Mouse (Mus musculus) MEL (cell line): ENCODE results near the gene Mrps27.

Experiments
- CHD1 ChIP-seq: IDR thresholded peaks from 2 replicates; pipeline ENCODE4 v1.6.1; 2012; ENCODE audit warnings: low read depth, mild to moderate bottlenecking, inconsistent platforms, low read length, improper control_type of control experiment
- CTCF ChIP-seq, 3 experiments: IDR thresholded peaks in 2 of 3; conservative IDR thresholded peaks in 1 of 3; 2 replicates each; pipeline ENCODE4 v1.5.1; 2011 to 2012; ENCODE audit warnings: low read length in 3 of 3, low read depth in 2 of 3, mild to moderate bottlenecking in 2 of 3, improper control_type of control experiment in 1 of 3, inconsistent platforms in 1 of 3, mixed read lengths in 1 of 3, moderate library complexity in 1 of 3; ENCODE audit not compliant: control insufficient read depth in 1 of 3, insufficient read depth in 1 of 3, poor library complexity in 1 of 3, severe bottlenecking in 1 of 3
- E2F4 ChIP-seq: IDR thresholded peaks from 2 replicates; pipeline ENCODE4 v1.6.1; 2011; ENCODE audit warnings: low read depth, low read length, improper control_type of control experiment, borderline replicate concordance
- EP300 ChIP-seq, 2 experiments: IDR thresholded peaks; 2 replicates each; pipeline ENCODE4 v1.6.1; 2011; ENCODE audit warnings: improper control_type of control experiment in 2 of 2, low read length in 2 of 2, low read depth in 1 of 2, mild to moderate bottlenecking in 1 of 2
- USF2 ChIP-seq, 2 experiments: IDR thresholded peaks; 2 replicates each; pipeline ENCODE4 v1.6.1; 2011 to 2012; ENCODE audit warnings: improper control_type of control experiment in 2 of 2, low read length in 2 of 2, borderline replicate concordance in 1 of 2, inconsistent platforms in 1 of 2, low read depth in 1 of 2, mild to moderate bottlenecking in 1 of 2; ENCODE audit not compliant: insufficient read depth in 1 of 2

DNA sequence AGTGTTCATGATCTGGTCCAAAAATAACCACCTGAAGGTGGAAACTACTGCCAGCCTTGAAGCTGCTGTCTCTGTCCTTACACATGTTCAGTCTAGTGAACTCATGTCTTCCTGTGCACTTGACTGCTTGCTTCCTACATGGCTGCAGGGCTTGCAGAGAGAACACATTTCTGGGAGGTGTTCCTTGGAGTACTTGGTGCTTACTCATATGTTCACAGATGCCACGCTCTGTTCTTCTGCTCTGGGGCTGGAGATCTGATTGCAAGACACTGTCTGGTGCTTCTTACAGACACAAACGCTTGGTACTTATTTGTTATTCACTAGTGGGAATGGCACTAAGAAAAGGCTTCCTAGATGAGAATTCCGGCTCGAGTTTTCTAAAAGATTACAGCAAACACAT, 117.3 kb downstream of the Mrps27 start:
- TF ChIP-seq USF2 (IDR thresholded peaks at IDR 0.05; ENCODE audit: borderline replicate concordance in 1 of 2, insufficient read depth in 1 of 2, low read depth in 1 of 2, low read length in 2 of 2) (no peak), CTCF (IDR thresholded peaks at IDR 0.05 in 2 of 3, conservative IDR thresholded peaks at IDR 0.05 in 1 of 3; ENCODE audit: control insufficient read depth in 1 of 3, insufficient read depth in 1 of 3, low read depth in 2 of 3, low read length in 3 of 3, poor library complexity in 1 of 3, severe bottlenecking in 1 of 3) (no peak), CHD1 (no peak), EP300 (IDR thresholded peaks at IDR 0.05; ENCODE audit: low read depth in 1 of 2, low read length in 2 of 2) (no peak), E2F4 (no peak)
